Mouse (Mus musculus) bone marrow, adult 2 months (tissue): ENCODE results near the gene Vegfa. TPM values are rescaled to one million over a fixed set of nuclear protein-coding genes. Genes with fewer than 3 reads are reported as not detected.

Experiments
- H3K27ac ChIP-seq: fragments of 200-500 bp; 2 replicates; pipeline ENCODE4 v1.5.1; 2012; ENCODE audit warnings: low read depth, mild to moderate bottlenecking, control low read depth, inconsistent platforms, low read length; ENCODE audit not compliant: control insufficient read depth, poor library complexity, insufficient read depth
- H3K4me1 ChIP-seq: fragments of 200-500 bp; 2 replicates; pipeline ENCODE4 v1.6.1; 2011; ENCODE audit warnings: low read length; ENCODE audit not compliant: control insufficient read depth, insufficient read depth
- H3K4me3 ChIP-seq: fragments of 200-500 bp; replicated peaks from 2 replicates; pipeline ENCODE3; 2011; ENCODE audit warnings: mild to moderate bottlenecking, low read depth, low read length, control low read depth; ENCODE audit not compliant: control insufficient read depth
- CTCF ChIP-seq: fragments of 200-500 bp; IDR thresholded peaks from 2 replicates; pipeline ENCODE4 v1.5.1; 2011; ENCODE audit warnings: low read length, control low read depth; ENCODE audit not compliant: control insufficient read depth, insufficient read depth
- POLR2A ChIP-seq: fragments of 200-500 bp; IDR thresholded peaks from 2 replicates; pipeline ENCODE4 v1.6.1; 2011; ENCODE audit warnings: low read depth, mild to moderate bottlenecking, control low read depth, low read length, borderline replicate concordance; ENCODE audit not compliant: control insufficient read depth
- WGBS: fragments of 180-500 bp; shearing (Covaris S2); methylation state at CpG from one replicate; pipeline ENCODE4 v1.1.7; 2018; 5-methylcytosine and 5-hydroxymethylcytosine counted together
- polyA plus RNA-seq: library from polyadenylated mRNA; stranded (reverse); fragments of >200 nt; gene quantifications from 2 replicates; pipeline ENCODE4 v1.2.4, GENCODE M21; 2011; ENCODE audit warnings: low replicate concordance; ENCODE audit not compliant: missing spikeins, insufficient read depth, insufficient read length

The Vegfa gene
- polyA plus RNA-seq, 1 experiment: 18.8 TPM

GRCm38 (mm10) chr17:45971800-45972199 is 60.4 kb downstream of the Vegfa start:
- no peak overlapping the region for H3K4me3 ChIP-seq
- H3K27ac ChIP-seq: no peak overlapping the region
- H3K4me1 ChIP-seq: peaks cover 2% of the 10 kb centered on the region; the same call in 1 of the 2 replicates
- TF ChIP-seq POLR2A: no peak
- TF ChIP-seq CTCF: no peak
- WGBS: 86% methylated on average over 6 of the region's 6 CpGs

- WGBS: 83% methylated on average over 17 of the region's 17 CpGs
- no peak overlapping the region for H3K4me3 ChIP-seq
- H3K27ac ChIP-seq: no peak overlapping the region
- no peak for TF ChIP-seq CTCF
- TF ChIP-seq POLR2A: no peak
- peaks cover 2% of the 10 kb centered on the region; the same call in 1 of the 2 replicates for H3K4me1 ChIP-seq
These were observed 61.2 kb downstream of the Vegfa start for GRCm38 (mm10) chr17:45970741-45971550.

GRCm38 (mm10) chr17:45969596-45969995 is 62.6 kb downstream of the Vegfa start:
- H3K4me1 ChIP-seq: peaks cover 2% of the 10 kb centered on the region; the same call in 1 of the 2 replicates
- H3K27ac ChIP-seq: no peak overlapping the region

GRCm38 (mm10) chr17:45968341-45968740 is 63.8 kb downstream of the Vegfa start:
- no peaks in the 10 kb centered on the region; the same call in 1 of the 2 replicates for H3K4me1 ChIP-seq
- H3K4me3 ChIP-seq: no peak overlapping the region
- 80% methylated on average over 11 of the region's 11 CpGs for WGBS
- H3K27ac ChIP-seq: no peak overlapping the region
- TF ChIP-seq POLR2A (no peak), CTCF (no peak)

More at GRCm38 (mm10) chr17:45969596-45969995, 62.6 kb downstream of the Vegfa start:
- TF ChIP-seq POLR2A: no peak
- no peak for TF ChIP-seq CTCF
- no peak overlapping the region for H3K4me3 ChIP-seq
- WGBS: 80% methylated on average over 8 of the region's 8 CpGs

Other genes with a start within 250 kb of the Vegfa start
- 42.0 and 90.6 TPM in 2 replicates for gene Mrps18a, start 78.6 kb upstream of the Vegfa start, polyA plus RNA-seq
- 1.7 and 5.0 TPM in 2 replicates for gene Rsph9, start 111.8 kb upstream of the Vegfa start, polyA plus RNA-seq
- gene Mad2l1bp, start 121.2 kb upstream of the Vegfa start, polyA plus RNA-seq: 25.9 and 32.7 TPM in 2 replicates
- gene Gtpbp2, start 128.7 kb upstream of the Vegfa start, polyA plus RNA-seq: 194 and 345 TPM in 2 replicates
- 17.3 and 23.2 TPM in 2 replicates for gene Polh, start 170.3 kb upstream of the Vegfa start, polyA plus RNA-seq
- 8.6 and 15.1 TPM in 2 replicates for gene Xpo5, start 170.4 kb upstream of the Vegfa start, polyA plus RNA-seq
- gene Polr1c, start 215.7 kb upstream of the Vegfa start, polyA plus RNA-seq: 26.6 and 55.4 TPM in 2 replicates
- gene Yipf3, start 215.7 kb upstream of the Vegfa start, polyA plus RNA-seq: 75.6 and 103 TPM in 2 replicates
- gene Lrrc73, start 221.2 kb upstream of the Vegfa start, polyA plus RNA-seq: 1.4 and 2.4 TPM in 2 replicates